Mouse (Mus musculus): ENCODE results near the gene Cald1.

Cald1 gene

GRCm38 (mm10) chr6:34598121-34599065, at the start of gene Cald1:
TSS of gene Cald1 (plus strand) at chr6:34598500.
- peak; percentile 98 for DNase-seq

- no peak for DNase-seq
These were observed 49.3 kb upstream of the Cald1 start for GRCm38 (mm10) chr6:34549017-34549416.

GRCm38 (mm10) chr6:34552489-34553157, 45.7 kb upstream of the Cald1 start:
- no peak for DNase-seq

GRCm38 (mm10) chr6:34554291-34554997, 43.9 kb upstream of the Cald1 start:
- no peak for DNase-seq

GRCm38 (mm10) chr6:34559521-34559920, 38.8 kb upstream of the Cald1 start:
- DNase-seq = no peak

GRCm38 (mm10) chr6:34565176-34565880, 33.0 kb upstream of the Cald1 start:
- DNase-seq = no peak

GRCm38 (mm10) chr6:34567298-34567697, 31.0 kb upstream of the Cald1 start:
- DNase-seq = no peak

GRCm38 (mm10) chr6:34579504-34580068, 18.7 kb upstream of the Cald1 start:
- DNase-seq = no peak

- no peak for DNase-seq
These were observed 14.9 kb upstream of the Cald1 start for GRCm38 (mm10) chr6:34583365-34583764.

GRCm38 (mm10) chr6:34588066-34588465, 10.2 kb upstream of the Cald1 start:
- DNase-seq = no peak

- peak; percentile 68 for DNase-seq
These were observed 7.6 kb upstream of the Cald1 start for GRCm38 (mm10) chr6:34590716-34591115.

GRCm38 (mm10) chr6:34593353-34593752, 4.9 kb upstream of the Cald1 start:
- DNase-seq = peak; percentile 34

- DNase-seq = peak; percentile 72
These were observed 984 bp upstream of the Cald1 start for GRCm38 (mm10) chr6:34597316-34597715.

GRCm38 (mm10) chr6:34599171-34599570, 871 bp downstream of the Cald1 start:
- DNase-seq = peak; percentile 72

GRCm38 (mm10) chr6:34599631-34600111, 1.4 kb downstream of the Cald1 start:
- DNase-seq = peak; percentile 89

- peak; percentile 81 for DNase-seq
These were observed 2.5 kb downstream of the Cald1 start for GRCm38 (mm10) chr6:34600850-34601249.

- peak; percentile 87 for DNase-seq
These were observed 3.8 kb downstream of the Cald1 start for GRCm38 (mm10) chr6:34602091-34602490.

GRCm38 (mm10) chr6:34606407-34606806, 8.1 kb downstream of the Cald1 start:
- peak; percentile 31 for DNase-seq

GRCm38 (mm10) chr6:34608603-34609002, 10.3 kb downstream of the Cald1 start:
- DNase-seq = peak; percentile 85

- DNase-seq = peak; percentile 99
These were observed 11.9 kb downstream of the Cald1 start for GRCm38 (mm10) chr6:34609892-34610829.

GRCm38 (mm10) chr6:34613122-34613521, 14.8 kb downstream of the Cald1 start:
- peak; percentile 68 for DNase-seq

Data from heart, adult 11 months (tissue).